In the genomic region with DNA sequence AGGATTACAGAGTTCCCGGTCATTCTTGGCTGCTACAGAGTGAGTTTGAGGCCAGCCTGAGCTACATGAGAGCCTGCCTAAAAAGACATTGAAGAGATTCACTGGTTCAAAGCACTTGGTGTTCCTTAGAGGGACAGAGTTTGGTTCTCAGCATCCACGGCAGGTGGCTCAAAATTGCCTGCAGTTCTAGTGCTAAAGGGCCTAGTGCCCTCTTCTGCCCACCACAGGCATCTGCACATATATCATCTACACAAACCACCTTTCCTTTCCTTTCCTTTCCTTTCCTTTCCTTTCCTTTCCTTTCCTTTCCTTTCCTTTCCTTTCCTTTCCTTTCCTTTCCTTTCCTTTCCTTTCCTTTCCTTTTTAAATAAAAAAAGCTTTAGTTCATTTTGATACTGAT, we compare ENCODE assay signal across 12 mouse cellular contexts. TPM values are rescaled to one million over a fixed set of nuclear protein-coding genes. Genes with fewer than 3 reads are reported as not detected.
A peak's percentile ranks its signal among the peaks of the same experiment; 100 is the strongest.
DNase-seq lines count a peak whose midpoint lies in the region; ATAC-seq and TF ChIP-seq lines count a peak whose summit lies in the region.
"Had no signal": no experiment of that assay in that cellular context is flagged by ENCODE, and none has a peak within 500 bp of the region (broad histone marks: within the 10 kb centered on the region; RNA-seq: fewer than 3 reads in every experiment).

No protein-coding gene starts in this region.

- H3K4me2 ChIP-seq in kidney, embryonic 14.5 days (replicated peaks; ENCODE audit: low read depth, low read length), result no peak overlapping the region
- H3K4me2 ChIP-seq: heart, embryonic 11.5 days; limb, embryonic 15.5 days had no signal

- no peaks in the 10 kb centered on the region for H3K27me3 ChIP-seq in kidney, adult 2 months (replicated peaks; ENCODE audit: control insufficient read depth, insufficient read depth, low read length)
- H3K27me3 ChIP-seq in kidney, embryonic 14.5 days (ENCODE audit: control insufficient read depth, insufficient read depth, low read length), result no peaks in the 10 kb centered on the region
- H3K27me3 ChIP-seq: limb, embryonic 15.5 days had no signal

- H3K36me3 ChIP-seq in kidney, adult 2 months (ENCODE audit: control insufficient read depth, insufficient read depth, low read length), result no peaks in the 10 kb centered on the region; the same call in 1 of the 2 replicates
- peaks cover 43% of the 10 kb centered on the region for H3K36me3 ChIP-seq in kidney, embryonic 14.5 days (ENCODE audit: control insufficient read depth, insufficient read depth, low read length)

- no peak overlapping the region for H3K27ac ChIP-seq in kidney, adult 2 months (ENCODE audit: insufficient read depth, low read depth, low read length)
- H3K27ac ChIP-seq in kidney, embryonic 14.5 days (ENCODE audit: low read depth, low read length), result no peak overlapping the region
- H3K27ac ChIP-seq: limb, embryonic 15.5 days had no signal

- ATAC-seq in kidney, embryonic 14.5 days (ENCODE audit: low FRiP score, low TSS enrichment), result no peak
- 0 out of 2 replicates have a peak, but pooled peaks have one; percentile 46 for ATAC-seq in common myeloid progenitor, adult 5-6 weeks (replicated peaks; ENCODE audit: low read depth, poor library complexity, severe bottlenecking)

- DNase-seq in kidney, adult 2 months, result no peak
- DNase-seq in thymus, postnatal 14 days, result peak; percentile 50
- no peak for DNase-seq in thymus, adult 18-20 months
- no peak for DNase-seq in embryo, embryonic 10 days (ENCODE audit: low spot score)
- DNase-seq in spleen, postnatal 14 days (ENCODE audit: low spot score in 2 of 2), result no peak
- DNase-seq: embryo, embryonic 11 days; kidney, postnatal 14 days had no signal

- no peaks in the 10 kb centered on the region for H3K4me1 ChIP-seq in kidney, adult 2 months (ENCODE audit: control insufficient read depth, insufficient read depth, low read length)
- H3K4me1 ChIP-seq in kidney, embryonic 14.5 days (ENCODE audit: control insufficient read depth, insufficient read depth, low read length), result no peaks in the 10 kb centered on the region

- H3K9ac ChIP-seq in kidney, embryonic 14.5 days (ENCODE audit: low read depth, low read length), result no peak overlapping the region
- H3K9ac ChIP-seq: limb, embryonic 15.5 days had no signal

- H3K4me3 ChIP-seq in kidney, adult 2 months (ENCODE audit: insufficient read depth, low read depth, low read length), result no peak overlapping the region
- H3K4me3 ChIP-seq in kidney, embryonic 14.5 days (ENCODE audit: low read length), result no peak overlapping the region
- H3K4me3 ChIP-seq: limb, embryonic 15.5 days had no signal

- WGBS in kidney, adult 2 months, result 70% methylated on average over 2 of the region's 2 CpGs
- WGBS in kidney, embryonic 14.5 days, result 68% methylated on average over 2 of the region's 2 CpGs

- no peak for TF ChIP-seq POLR2A in kidney, adult 2 months (IDR thresholded peaks at IDR 0.05; ENCODE audit: low read depth, low read length)

- H3K9me3 ChIP-seq in kidney, embryonic 14.5 days (ENCODE audit: control insufficient read depth, low read length), result no peaks in the 10 kb centered on the region
- H3K9me3 ChIP-seq: G1E; limb, embryonic 15.5 days had no signal

- TF ChIP-seq CTCF in kidney, adult 2 months (conservative IDR thresholded peaks at IDR 0.05; ENCODE audit: insufficient read depth, insufficient read length, low read depth, low read length), result peak; percentile 48

RNA-seq across cellular contexts. Expression of gene Elk4, which starts 23.2 kb away (rescaled TPM):
- 18.4 and 27.8 TPM in 2 replicates for polyA plus RNA-seq in kidney, adult 2 months (2012; rRNA removed)
- polyA plus RNA-seq in kidney, embryonic 14.5 days (2014; fragmentation: Nextera tagmentation; extraction: Ambion mirVana), result 35.4 and 37.3 TPM in 2 replicates
- total RNA-seq in common myeloid progenitor, adult 5-6 weeks (2017), result 86.9 and 112 TPM in 2 replicates

RNA-seq across cellular contexts. Expression of gene Mfsd4a, which starts 37.3 kb away (rescaled TPM):
- 64.1 and 84.5 TPM in 2 replicates for polyA plus RNA-seq in kidney, adult 2 months (2012; rRNA removed)
- 5.4 and 19.7 TPM in 2 replicates for polyA plus RNA-seq in kidney, embryonic 14.5 days (2014; fragmentation: Nextera tagmentation; extraction: Ambion mirVana)
- 0.63 and 5.5 TPM in 2 replicates for total RNA-seq in common myeloid progenitor, adult 5-6 weeks (2017)
- polyA plus RNA-seq: G1E had no signal
